Mouse (Mus musculus): ENCODE measurements around the gene Zxdc.
A peak's percentile ranks its signal among the peaks of the same experiment; 100 is the strongest.

The Zxdc gene

GRCm38 (mm10) chr6:90368976-90369724, at the start of gene Zxdc:
Gene Zxdc (plus strand): TSS chr6:90369492.
- DNase-seq = peak; percentile 100

- no peak for DNase-seq
Observed at GRCm38 (mm10) chr6:90320429-90320828, 48.9 kb upstream of the Zxdc start.

- DNase-seq = no peak
Observed at GRCm38 (mm10) chr6:90321811-90322210, 47.5 kb upstream of the Zxdc start.

- no peak for DNase-seq
Observed at GRCm38 (mm10) chr6:90324026-90324425, 45.3 kb upstream of the Zxdc start.

GRCm38 (mm10) chr6:90324463-90324862, 44.8 kb upstream of the Zxdc start:
- no peak for DNase-seq

- no peak for DNase-seq
Observed at GRCm38 (mm10) chr6:90324991-90325390, 44.3 kb upstream of the Zxdc start, which contains the start of gene Chst13. Gene Chst13 (minus strand): TSS chr6:90325185.

GRCm38 (mm10) chr6:90327670-90328069, 41.6 kb upstream of the Zxdc start:
- DNase-seq = peak; percentile 23

- peak; percentile 68 for DNase-seq
Observed at GRCm38 (mm10) chr6:90329953-90330352, 39.3 kb upstream of the Zxdc start.

- no peak for DNase-seq
Observed at GRCm38 (mm10) chr6:90332561-90333425, 36.5 kb upstream of the Zxdc start, which contains the start of gene Uroc1. Gene Uroc1 (plus strand): TSS chr6:90333284.

GRCm38 (mm10) chr6:90334244-90334643, 35.0 kb upstream of the Zxdc start:
- DNase-seq = no peak

GRCm38 (mm10) chr6:90342343-90342742, 26.9 kb upstream of the Zxdc start:
- no peak for DNase-seq

- no peak for DNase-seq
Observed at GRCm38 (mm10) chr6:90347183-90347582, 22.1 kb upstream of the Zxdc start.

GRCm38 (mm10) chr6:90348500-90348899, 20.8 kb upstream of the Zxdc start:
- DNase-seq = no peak

- no peak for DNase-seq
Observed at GRCm38 (mm10) chr6:90350011-90350410, 19.3 kb upstream of the Zxdc start.

- no peak for DNase-seq
Observed at GRCm38 (mm10) chr6:90358142-90358541, 11.2 kb upstream of the Zxdc start.

GRCm38 (mm10) chr6:90359445-90359844, 9.8 kb upstream of the Zxdc start:
- DNase-seq = no peak

GRCm38 (mm10) chr6:90360024-90360781, 9.1 kb upstream of the Zxdc start:
- DNase-seq = peak; percentile 37

GRCm38 (mm10) chr6:90360922-90361614, 8.2 kb upstream of the Zxdc start:
- no peak for DNase-seq

GRCm38 (mm10) chr6:90363301-90363700, 6.0 kb upstream of the Zxdc start:
- no peak for DNase-seq

GRCm38 (mm10) chr6:90369725-90370553, 647 bp downstream of the Zxdc start:
- DNase-seq = peak; percentile 35

GRCm38 (mm10) chr6:90374647-90375046, 5.4 kb downstream of the Zxdc start:
- DNase-seq = no peak

- no peak for DNase-seq
Observed at GRCm38 (mm10) chr6:90377708-90378107, 8.4 kb downstream of the Zxdc start.

Measured in right cerebral cortex, postnatal 14 days (tissue).